Mouse (Mus musculus) myocyte (in vitro differentiated cells): ENCODE results near the gene Smyd4. TPM values are rescaled to one million over a fixed set of nuclear protein-coding genes. Genes with fewer than 3 reads are reported as not detected.

Experiments
- H3K27me3 ChIP-seq: one replicate; pipeline ENCODE4 v1.6.1; 2011; ENCODE audit not compliant: control insufficient read depth, insufficient read depth, insufficient read length
- H3K36me3 ChIP-seq: one replicate; pipeline ENCODE4 v1.6.1; 2011; ENCODE audit not compliant: control insufficient read depth, insufficient read depth
- H3K4me2 ChIP-seq: one replicate; pipeline ENCODE4 v1.6.1; 2011; ENCODE audit warnings: low read depth, control low read depth
- H3K4me3 ChIP-seq: one replicate; pipeline ENCODE4 v1.5.1; 2011; ENCODE audit warnings: mild to moderate bottlenecking, control low read depth, moderate library complexity
- H3K79me2 ChIP-seq: one replicate; pipeline ENCODE4 v1.6.1; 2011; ENCODE audit not compliant: control insufficient read depth, insufficient read depth
- H3ac ChIP-seq: one replicate; pipeline ENCODE4 v1.6.1; 2011; ENCODE audit not compliant: control insufficient read depth, insufficient read length
- CEBPB ChIP-seq: IDR thresholded peaks from 2 replicates; pipeline ENCODE4 v1.6.1; 2011; ENCODE audit warnings: mild to moderate bottlenecking, moderate library complexity; ENCODE audit not compliant: poor library complexity, insufficient read depth, severe bottlenecking
- E2F4 ChIP-seq: IDR thresholded peaks from one replicate; pipeline ENCODE4 v1.6.1; 2011; ENCODE audit warnings: mild to moderate bottlenecking, control low read depth, moderate library complexity; ENCODE audit not compliant: insufficient read depth
- MAX ChIP-seq: IDR thresholded peaks from one replicate; pipeline ENCODE4 v1.6.1; 2011; ENCODE audit warnings: low read depth, mild to moderate bottlenecking, control low read depth
- MYOD1 ChIP-seq, 3 experiments: IDR thresholded peaks; one replicate each; pipeline ENCODE4 v1.6.1; 2011; ENCODE audit warnings: control low read depth in 2 of 3, low read depth in 2 of 3, mild to moderate bottlenecking in 2 of 3, moderate library complexity in 1 of 3; ENCODE audit not compliant: insufficient read length in 2 of 3, control insufficient read depth in 1 of 3
- MYOG ChIP-seq, 3 experiments: IDR thresholded peaks; one replicate each; pipeline ENCODE4 v1.6.1; 2011; ENCODE audit warnings: control low read depth in 2 of 3, low read depth in 2 of 3, mild to moderate bottlenecking in 2 of 3; ENCODE audit not compliant: insufficient read length in 2 of 3, control insufficient read depth in 1 of 3, insufficient read depth in 1 of 3
- POLR2A ChIP-seq: IDR thresholded peaks from one replicate; pipeline ENCODE4 v1.6.1; 2011; ENCODE audit warnings: low read depth, mild to moderate bottlenecking, control low read depth, moderate library complexity; ENCODE audit not compliant: insufficient read length
- POLR2AphosphoS2 ChIP-seq: IDR thresholded peaks from one replicate; pipeline ENCODE4 v1.6.1; 2011; ENCODE audit warnings: low read depth, control low read depth; ENCODE audit not compliant: insufficient read length
- REST ChIP-seq: IDR thresholded peaks from one replicate; pipeline ENCODE4 v1.6.1; 2011; ENCODE audit warnings: mild to moderate bottlenecking, control low read depth, moderate library complexity; ENCODE audit not compliant: insufficient read depth, insufficient read length
- SRF ChIP-seq: IDR thresholded peaks from one replicate; pipeline ENCODE4 v1.6.1; 2011; ENCODE audit warnings: low read depth; ENCODE audit not compliant: control insufficient read depth, insufficient read length
- TCF12 ChIP-seq: IDR thresholded peaks from one replicate; pipeline ENCODE4 v1.6.1; 2011; ENCODE audit warnings: mild to moderate bottlenecking, control low read depth; ENCODE audit not compliant: poor library complexity, insufficient read depth, severe bottlenecking
- TCF3 ChIP-seq: IDR thresholded peaks from one replicate; pipeline ENCODE4 v1.6.1; 2011; ENCODE audit warnings: low read depth, control low read depth; ENCODE audit not compliant: insufficient read length
- USF1 ChIP-seq: IDR thresholded peaks from one replicate; pipeline ENCODE4 v1.6.1; 2011; ENCODE audit warnings: low read depth, mild to moderate bottlenecking, control low read depth, moderate library complexity
- polyA plus RNA-seq: library from polyadenylated mRNA; unstranded; fragments of >200 nt; fragmentation: generic; extraction: Trizol; gene quantifications from one replicate; pipeline ENCODE4 v1.2.1, GENCODE M21; 2012; ENCODE audit warnings: missing spikeins

Gene Smyd4
- polyA plus RNA-seq, 1 experiment = 6.9 TPM

GRCm38 (mm10) chr11:75319246-75319645 lies 29.0 kb upstream of the Smyd4 start:
- Histone ChIP-seq H3K4me2 (no peak overlapping the region), H3K27me3 (no peaks in the 10 kb centered on the region), H3K36me3 (peaks cover 13% of the 10 kb centered on the region), H3K79me2 (peaks cover 24% of the 10 kb centered on the region), H3K4me3 (no peak overlapping the region), H3ac (no peak overlapping the region)
- TF ChIP-seq REST (no peak), POLR2AphosphoS2 (no peak), POLR2A (no peak), SRF (no peak), MYOD1 (IDR thresholded peaks at IDR 0.05; ENCODE audit: control insufficient read depth in 1 of 3, insufficient read length in 2 of 3, low read depth in 2 of 3) (no peak), MAX (no peak), USF1 (no peak)

GRCm38 (mm10) chr11:75323326-75323737 lies 24.9 kb upstream of the Smyd4 start:
- no peak for TF ChIP-seq POLR2A
- no peak for TF ChIP-seq POLR2AphosphoS2
- TF ChIP-seq REST = no peak
- no peak for TF ChIP-seq TCF3
- no peak for TF ChIP-seq CEBPB
- TF ChIP-seq MYOG (IDR thresholded peaks at IDR 0.05; ENCODE audit: control insufficient read depth in 1 of 3, insufficient read depth in 1 of 3, insufficient read length in 2 of 3, low read depth in 2 of 3) = no peak
- no peak for TF ChIP-seq USF1
- no peak for TF ChIP-seq SRF
- peaks cover 4% of the 10 kb centered on the region for H3K36me3 ChIP-seq
- no peaks in the 10 kb centered on the region for H3K27me3 ChIP-seq
- no peak overlapping the region for H3K4me2 ChIP-seq
- no peak overlapping the region for H3ac ChIP-seq
- H3K4me3 ChIP-seq = no peak overlapping the region
- peaks cover 35% of the 10 kb centered on the region for H3K79me2 ChIP-seq

GRCm38 (mm10) chr11:75324433-75324832 lies 23.8 kb upstream of the Smyd4 start:
- Histone ChIP-seq H3K79me2 (peaks cover 35% of the 10 kb centered on the region), H3ac (no peak overlapping the region), H3K4me2 (no peak overlapping the region), H3K27me3 (no peaks in the 10 kb centered on the region), H3K36me3 (peaks cover 7% of the 10 kb centered on the region), H3K4me3 (no peak overlapping the region)
- no peak for TF ChIP-seq REST
- no peak for TF ChIP-seq TCF3
- TF ChIP-seq TCF12 = no peak

- Histone ChIP-seq H3K79me2 (peaks cover 35% of the 10 kb centered on the region), H3K4me3 (no peak overlapping the region)
- no peak for TF ChIP-seq POLR2AphosphoS2
- TF ChIP-seq USF1 = no peak
- no peak for TF ChIP-seq REST
- no peak for TF ChIP-seq SRF
Measured at GRCm38 (mm10) chr11:75325116-75325968, 22.9 kb upstream of the Smyd4 start.

GRCm38 (mm10) chr11:75325969-75326311 lies 22.3 kb upstream of the Smyd4 start:
- Histone ChIP-seq H3K36me3 (peaks cover 9% of the 10 kb centered on the region), H3K4me3 (no peak overlapping the region), H3K79me2 (peaks cover 33% of the 10 kb centered on the region), H3ac (no peak overlapping the region), H3K4me2 (no peak overlapping the region), H3K27me3 (no peaks in the 10 kb centered on the region)
- TF ChIP-seq MYOD1 (IDR thresholded peaks at IDR 0.05; ENCODE audit: control insufficient read depth in 1 of 3, insufficient read length in 2 of 3, low read depth in 2 of 3) (no peak), TCF12 (no peak), E2F4 (no peak), CEBPB (peak; percentile 70), POLR2AphosphoS2 (no peak), MAX (no peak), REST (no peak), SRF (no peak), TCF3 (no peak)

More at GRCm38 (mm10) chr11:75325116-75325968, 22.9 kb upstream of the Smyd4 start:
- Histone ChIP-seq H3K36me3 (peaks cover 7% of the 10 kb centered on the region), H3ac (no peak overlapping the region), H3K4me2 (no peak overlapping the region), H3K27me3 (no peaks in the 10 kb centered on the region)
